Mouse (Mus musculus) forebrain, embryonic 10.5 days (tissue): ENCODE measurements around the gene Cldn34b4. TPM values are rescaled to one million over a fixed set of nuclear protein-coding genes. Genes with fewer than 3 reads are reported as not detected.

Experiments used
- DNase-seq: peaks from one replicate; pipeline ENCODE4 v3.0.0-alpha.2; 2017; ENCODE audit warnings: low spot score; ENCODE audit errors: extremely low spot score
- H3K27ac ChIP-seq: fragments of 300-500 bp; sonication (generic); 2 replicates; pipeline ENCODE4 v1.5.1; 2016; ENCODE audit warnings: mild to moderate bottlenecking
- H3K27me3 ChIP-seq: fragments of 300-500 bp; sonication (generic); 2 replicates; pipeline ENCODE4 v1.6.1; 2016; ENCODE audit warnings: mild to moderate bottlenecking; ENCODE audit not compliant: poor library complexity, severe bottlenecking
- H3K36me3 ChIP-seq: fragments of 300-500 bp; sonication (generic); replicated peaks from 2 replicates; pipeline ENCODE4 v1.6.1; 2016; ENCODE audit warnings: mild to moderate bottlenecking, moderate library complexity
- H3K4me1 ChIP-seq: fragments of 300-500 bp; sonication (generic); 2 replicates; pipeline ENCODE4 v1.6.1; 2016
- H3K4me3 ChIP-seq: fragments of 300-500 bp; sonication (generic); 2 replicates; pipeline ENCODE4 v1.5.1; 2016; ENCODE audit warnings: mild to moderate bottlenecking, moderate library complexity
- H3K9me3 ChIP-seq: fragments of 300-500 bp; sonication (generic); 2 replicates; pipeline ENCODE4 v1.6.1; 2016; ENCODE audit warnings: mild to moderate bottlenecking, moderate library complexity
- WGBS: fragments of 180-500 bp; shearing (Covaris S2); methylation state at CpG from one replicate; pipeline ENCODE4 v1.1.7; 2016; 5-methylcytosine and 5-hydroxymethylcytosine counted together
- polyA plus RNA-seq: library from polyadenylated mRNA; unstranded; fragments of >200 nt; fragmentation: Nextera tagmentation; extraction: Ambion mirVana; gene quantifications from 2 replicates; pipeline ENCODE4 v1.2.1, GENCODE M21; 2016

Gene Cldn34b4
- not detected in 2 replicates for polyA plus RNA-seq

DNA sequence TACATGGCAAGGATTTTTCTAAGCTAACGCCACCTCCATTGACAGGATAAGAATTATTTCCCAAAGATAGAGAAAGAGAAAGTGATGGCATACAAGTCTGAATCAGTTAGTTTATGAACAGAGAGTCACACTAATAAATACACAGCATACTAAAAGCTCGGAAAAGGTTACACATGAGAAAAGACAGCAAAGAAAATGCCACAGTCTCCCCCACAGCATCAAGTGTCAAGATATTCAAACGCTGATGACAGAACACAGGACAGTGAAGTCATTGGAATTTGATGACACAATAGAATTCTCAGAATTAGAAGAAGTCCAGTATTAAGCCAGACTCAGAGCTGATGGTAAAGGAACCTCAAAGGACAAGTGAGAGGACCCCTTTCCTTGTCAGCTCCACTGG lies at the start of gene Cldn34b4:
TSS of gene Cldn34b4 (plus strand) at position 301 of the 400 bp plus-strand sequence.
- WGBS, result 90% methylated on average over 3 of the region's 3 CpGs
- H3K9me3 ChIP-seq, result no peaks in the 10 kb centered on the region
- H3K36me3 ChIP-seq, result no peaks in the 10 kb centered on the region
- H3K27ac ChIP-seq, result no peak within 1 kb of the TSS
- H3K27me3 ChIP-seq, result no peaks in the 10 kb centered on the region
- no peak within 1 kb of the TSS for H3K4me3 ChIP-seq
- no peaks in the 10 kb centered on the region for H3K4me1 ChIP-seq
- DNase-seq, result no peak

Other genes with a start within 250 kb of the Cldn34b4 start
- not detected in 2 replicates for gene Cldn34b3, start 129.0 kb upstream of the Cldn34b4 start, polyA plus RNA-seq
- gene Cldn34d, start 209.6 kb downstream of the Cldn34b4 start, polyA plus RNA-seq, result not detected in 2 replicates